Mouse (Mus musculus): ENCODE measurements around the gene Cd59b. TPM values are rescaled to one million over a fixed set of nuclear protein-coding genes. Genes with fewer than 3 reads are reported as not detected.
A peak's percentile ranks its signal among the peaks of the same experiment; 100 is the strongest.

Cd59b gene
- polyA plus RNA-seq, 1 experiment = not detected

DNA sequence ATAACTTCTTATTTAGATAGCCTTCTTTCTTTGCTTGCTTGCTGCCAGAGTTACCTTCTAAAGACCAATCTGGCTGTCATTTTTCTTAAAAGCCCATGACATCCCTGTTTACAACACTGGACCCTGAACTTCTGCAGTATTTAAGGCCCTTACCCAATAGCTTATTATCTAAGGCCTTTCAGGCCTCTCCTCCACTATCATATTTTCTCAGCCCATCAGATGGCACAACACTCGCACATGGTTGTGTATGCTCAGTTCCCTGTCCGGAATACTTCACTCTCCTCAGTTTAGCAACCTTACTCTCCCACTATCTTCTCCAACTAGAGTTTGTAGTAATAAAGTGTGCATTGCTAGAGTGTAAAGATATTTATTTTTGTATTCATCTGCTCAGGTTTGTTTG lies 40.6 kb upstream of the Cd59b start:
- Histone ChIP-seq H3K27me3 (ENCODE audit: control insufficient read depth, insufficient read depth, insufficient read length) (no peaks in the 10 kb centered on the region), H3K79me3 (ENCODE audit: low read depth) (peaks cover 9% of the 10 kb centered on the region), H3K36me3 (ENCODE audit: control insufficient read depth, insufficient read depth) (peaks cover 18% of the 10 kb centered on the region), H3K79me2 (ENCODE audit: control insufficient read depth, insufficient read depth) (peaks cover 31% of the 10 kb centered on the region), H3K4me3 (ENCODE audit: insufficient read depth, poor library complexity, severe bottlenecking) (no peak overlapping the region), H3ac (ENCODE audit: control insufficient read depth, insufficient read length, low read depth) (no peak overlapping the region)
- no peak for TF ChIP-seq USF1 (IDR thresholded peaks at IDR 0.05; ENCODE audit: low read depth)
- TF ChIP-seq FOSL1 (IDR thresholded peaks at IDR 0.05; ENCODE audit: insufficient read depth, low read length, poor library complexity, severe bottlenecking) = no peak
- no peak for TF ChIP-seq CTCF (IDR thresholded peaks at IDR 0.05; ENCODE audit: control insufficient read depth, insufficient read depth, insufficient read length)

GRCm38 (mm10) chr2:104030381-104030780 lies 39.3 kb upstream of the Cd59b start:
- Histone ChIP-seq H3ac (ENCODE audit: control insufficient read depth, insufficient read length, low read depth) (no peak overlapping the region), H3K36me3 (ENCODE audit: control insufficient read depth, insufficient read depth) (peaks cover 26% of the 10 kb centered on the region), H3K79me3 (ENCODE audit: low read depth) (peaks cover 9% of the 10 kb centered on the region), H3K27me3 (ENCODE audit: control insufficient read depth, insufficient read depth, insufficient read length) (no peaks in the 10 kb centered on the region), H3K79me2 (ENCODE audit: control insufficient read depth, insufficient read depth) (peaks cover 31% of the 10 kb centered on the region), H3K4me3 (ENCODE audit: insufficient read depth, poor library complexity, severe bottlenecking) (no peak overlapping the region)
- TF ChIP-seq USF1 (IDR thresholded peaks at IDR 0.05; ENCODE audit: low read depth) (no peak), CTCF (IDR thresholded peaks at IDR 0.05; ENCODE audit: control insufficient read depth, insufficient read depth, insufficient read length) (no peak), CEBPB (IDR thresholded peaks at IDR 0.05; ENCODE audit: low read depth) (no peak), MAX (IDR thresholded peaks at IDR 0.05) (no peak), MYOD1 (IDR thresholded peaks at IDR 0.05; ENCODE audit: control insufficient read depth, insufficient read length, low read depth) (no peak), MYOG (IDR thresholded peaks at IDR 0.05; ENCODE audit: control insufficient read depth, extremely low read depth, insufficient read length) (no peak), FOSL1 (IDR thresholded peaks at IDR 0.05; ENCODE audit: insufficient read depth, low read length, poor library complexity, severe bottlenecking) (no peak)

GRCm38 (mm10) chr2:104032056-104032455 lies 37.6 kb upstream of the Cd59b start:
- Histone ChIP-seq H3K79me2 (ENCODE audit: control insufficient read depth, insufficient read depth) (peaks cover 31% of the 10 kb centered on the region), H3K36me3 (ENCODE audit: control insufficient read depth, insufficient read depth) (peaks cover 37% of the 10 kb centered on the region), H3K79me3 (ENCODE audit: low read depth) (peaks cover 9% of the 10 kb centered on the region), H3K4me3 (ENCODE audit: insufficient read depth, poor library complexity, severe bottlenecking) (no peak overlapping the region), H3K27me3 (ENCODE audit: control insufficient read depth, insufficient read depth, insufficient read length) (no peaks in the 10 kb centered on the region), H3ac (ENCODE audit: control insufficient read depth, insufficient read length, low read depth) (no peak overlapping the region)
- TF ChIP-seq CTCF (IDR thresholded peaks at IDR 0.05; ENCODE audit: control insufficient read depth, insufficient read depth, insufficient read length) (no peak), MYOG (IDR thresholded peaks at IDR 0.05; ENCODE audit: control insufficient read depth, extremely low read depth, insufficient read length) (no peak), CEBPB (IDR thresholded peaks at IDR 0.05; ENCODE audit: low read depth) (no peak), MAX (IDR thresholded peaks at IDR 0.05) (no peak), FOSL1 (IDR thresholded peaks at IDR 0.05; ENCODE audit: insufficient read depth, low read length, poor library complexity, severe bottlenecking) (no peak), USF1 (IDR thresholded peaks at IDR 0.05; ENCODE audit: low read depth) (no peak)

GRCm38 (mm10) chr2:104034832-104035472 lies 34.7 kb upstream of the Cd59b start:
- H3K79me3 ChIP-seq (ENCODE audit: low read depth) = peaks cover 3% of the 10 kb centered on the region
- peaks cover 8% of the 10 kb centered on the region for H3K79me2 ChIP-seq (ENCODE audit: control insufficient read depth, insufficient read depth)
- TF ChIP-seq FOSL1 (IDR thresholded peaks at IDR 0.05; ENCODE audit: insufficient read depth, low read length, poor library complexity, severe bottlenecking) = no peak
- peak; percentile 66 for TF ChIP-seq CTCF (IDR thresholded peaks at IDR 0.05; ENCODE audit: control insufficient read depth, insufficient read depth, insufficient read length)
- H3K4me3 ChIP-seq (ENCODE audit: insufficient read depth, poor library complexity, severe bottlenecking) = no peak overlapping the region
- no peak overlapping the region for H3ac ChIP-seq (ENCODE audit: control insufficient read depth, insufficient read length, low read depth)
- H3K27me3 ChIP-seq (ENCODE audit: control insufficient read depth, insufficient read depth, insufficient read length) = no peaks in the 10 kb centered on the region
- peaks cover 45% of the 10 kb centered on the region for H3K36me3 ChIP-seq (ENCODE audit: control insufficient read depth, insufficient read depth)

DNA sequence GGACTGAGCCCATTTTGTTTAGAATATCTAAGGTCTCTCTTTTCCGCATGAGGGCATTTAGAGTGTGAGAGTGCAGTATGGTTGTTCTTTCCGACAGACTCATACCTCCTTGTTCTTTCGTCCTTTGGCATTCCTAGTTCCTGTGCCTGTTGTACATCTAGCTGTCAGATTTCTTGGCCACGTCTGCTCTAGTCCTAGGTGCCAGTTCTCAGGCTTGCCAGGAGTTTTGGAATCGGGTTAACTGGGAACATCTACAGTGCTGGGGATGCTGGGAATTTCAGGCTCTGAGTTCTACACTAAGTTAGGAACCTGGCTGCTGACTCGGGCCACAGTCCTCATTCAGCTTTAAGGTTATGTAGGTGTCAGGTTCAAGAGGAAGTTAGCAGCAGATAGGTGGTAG lies 34.1 kb upstream of the Cd59b start:
- no peaks in the 10 kb centered on the region for H3K27me3 ChIP-seq (ENCODE audit: control insufficient read depth, insufficient read depth, insufficient read length)
- peaks cover 2% of the 10 kb centered on the region for H3K79me2 ChIP-seq (ENCODE audit: control insufficient read depth, insufficient read depth)
- H3K36me3 ChIP-seq (ENCODE audit: control insufficient read depth, insufficient read depth) = peaks cover 48% of the 10 kb centered on the region
- H3K4me3 ChIP-seq (ENCODE audit: insufficient read depth, poor library complexity, severe bottlenecking) = no peak overlapping the region
- TF ChIP-seq MYOG (IDR thresholded peaks at IDR 0.05; ENCODE audit: control insufficient read depth, extremely low read depth, insufficient read length) (no peak), FOSL1 (IDR thresholded peaks at IDR 0.05; ENCODE audit: insufficient read depth, low read length, poor library complexity, severe bottlenecking) (no peak), USF1 (IDR thresholded peaks at IDR 0.05; ENCODE audit: low read depth) (no peak), CTCF (IDR thresholded peaks at IDR 0.05; ENCODE audit: control insufficient read depth, insufficient read depth, insufficient read length) (no peak), MYOD1 (IDR thresholded peaks at IDR 0.05; ENCODE audit: control insufficient read depth, insufficient read length, low read depth) (no peak), CEBPB (IDR thresholded peaks at IDR 0.05; ENCODE audit: low read depth) (no peak), MAX (IDR thresholded peaks at IDR 0.05) (no peak)
- peaks cover under 1% of the 10 kb centered on the region for H3K79me3 ChIP-seq (ENCODE audit: low read depth)
- H3ac ChIP-seq (ENCODE audit: control insufficient read depth, insufficient read length, low read depth) = no peak overlapping the region

- Histone ChIP-seq H3K79me2 (ENCODE audit: control insufficient read depth, insufficient read depth) (no peaks in the 10 kb centered on the region), H3K79me3 (ENCODE audit: low read depth) (no peaks in the 10 kb centered on the region), H3ac (ENCODE audit: control insufficient read depth, insufficient read length, low read depth) (no peak overlapping the region), H3K4me3 (ENCODE audit: insufficient read depth, poor library complexity, severe bottlenecking) (no peak overlapping the region), H3K27me3 (ENCODE audit: control insufficient read depth, insufficient read depth, insufficient read length) (no peaks in the 10 kb centered on the region), H3K36me3 (ENCODE audit: control insufficient read depth, insufficient read depth) (peaks cover 46% of the 10 kb centered on the region)
- TF ChIP-seq CEBPB (IDR thresholded peaks at IDR 0.05; ENCODE audit: low read depth) (no peak), USF1 (IDR thresholded peaks at IDR 0.05; ENCODE audit: low read depth) (no peak), MAX (IDR thresholded peaks at IDR 0.05) (no peak), FOSL1 (IDR thresholded peaks at IDR 0.05; ENCODE audit: insufficient read depth, low read length, poor library complexity, severe bottlenecking) (no peak), CTCF (IDR thresholded peaks at IDR 0.05; ENCODE audit: control insufficient read depth, insufficient read depth, insufficient read length) (no peak), MYOD1 (IDR thresholded peaks at IDR 0.05; ENCODE audit: control insufficient read depth, insufficient read length, low read depth) (no peak), MYOG (IDR thresholded peaks at IDR 0.05; ENCODE audit: control insufficient read depth, extremely low read depth, insufficient read length) (no peak)
Measured at GRCm38 (mm10) chr2:104036316-104036715, 33.3 kb upstream of the Cd59b start.

Data from C2C12 (cell line).